Mouse (Mus musculus) hindbrain, embryonic 16.5 days (tissue): ENCODE measurements around the gene 4930519P11Rik. TPM values are rescaled to one million over a fixed set of nuclear protein-coding genes. Genes with fewer than 3 reads are reported as not detected.

Experiments
- ATAC-seq: fragments of 200-750 bp; cut with Nextera tagmentation; 2 replicates; pipeline ENCODE4 v1.8.0; 2017; ENCODE audit warnings: moderate TSS enrichment, moderate library complexity
- H3K27ac ChIP-seq: fragments of 300-500 bp; sonication (generic); 2 replicates; pipeline ENCODE4 v1.5.1; 2014; ENCODE audit warnings: low read depth, mild to moderate bottlenecking, control low read depth, low read length, moderate library complexity
- H3K27me3 ChIP-seq: fragments of 300-500 bp; sonication (generic); replicated peaks from 2 replicates; pipeline ENCODE4 v1.6.1; 2014; ENCODE audit warnings: low read length; ENCODE audit not compliant: control insufficient read depth, insufficient read depth
- H3K36me3 ChIP-seq: fragments of 300-500 bp; sonication (generic); 2 replicates; pipeline ENCODE4 v1.6.1; 2014; ENCODE audit warnings: mild to moderate bottlenecking, low read length, moderate library complexity, mixed read lengths; ENCODE audit not compliant: control insufficient read depth, insufficient read depth
- H3K4me1 ChIP-seq: fragments of 300-500 bp; sonication (generic); 2 replicates; pipeline ENCODE4 v1.6.1; 2014; ENCODE audit warnings: low read depth, low read length; ENCODE audit not compliant: control insufficient read depth, insufficient read depth
- H3K4me2 ChIP-seq: fragments of 300-500 bp; sonication (generic); 2 replicates; pipeline ENCODE4 v1.6.1; 2014; ENCODE audit warnings: mild to moderate bottlenecking, low read length, control low read depth, moderate library complexity
- H3K4me3 ChIP-seq: fragments of 300-500 bp; sonication (generic); 2 replicates; pipeline ENCODE4 v1.5.1; 2014; ENCODE audit warnings: mild to moderate bottlenecking, low read length, control low read depth, moderate library complexity
- H3K9ac ChIP-seq: fragments of 300-500 bp; sonication (generic); 2 replicates; pipeline ENCODE4 v1.6.1; 2014; ENCODE audit warnings: low read depth, mild to moderate bottlenecking, control low read depth, low read length, moderate library complexity
- H3K9me3 ChIP-seq: fragments of 300-500 bp; sonication (generic); 2 replicates; pipeline ENCODE4 v1.6.1; 2014; ENCODE audit warnings: mild to moderate bottlenecking, low read length, moderate library complexity; ENCODE audit not compliant: control insufficient read depth
- WGBS: fragments of 180-500 bp; shearing (Covaris S2); extraction: QIAGEN DNeasy Blood & Tissue Kit; methylation state at CpG from one replicate; pipeline ENCODE4 v1.1.7; 2014; 5-methylcytosine and 5-hydroxymethylcytosine counted together
- polyA plus RNA-seq: library from polyadenylated mRNA; unstranded; fragments of >200 nt; fragmentation: Nextera tagmentation; extraction: Ambion mirVana; gene quantifications from 2 replicates; pipeline ENCODE4 v1.2.1, GENCODE M21; 2015

Gene 4930519P11Rik
- polyA plus RNA-seq, 1 experiment from 2014 or later = 0.35 TPM

GRCm38 (mm10) chr2:154650404-154650803 lies 37.2 kb upstream of the 4930519P11Rik start:
- 0 out of 2 replicates have a peak, but pooled peaks cover 2% of the 10 kb centered on the region for H3K9me3 ChIP-seq
- H3K4me1 ChIP-seq = no peaks in the 10 kb centered on the region
- no peak overlapping the region for H3K9ac ChIP-seq
- H3K36me3 ChIP-seq = 0 out of 2 replicates have a peak, but pooled peaks cover 3% of the 10 kb centered on the region
- no peak for ATAC-seq
- WGBS = 68% methylated on average over 3 of the region's 3 CpGs
- H3K4me2 ChIP-seq = no peak overlapping the region
- no peaks in the 10 kb centered on the region for H3K27me3 ChIP-seq
- H3K27ac ChIP-seq = no peak overlapping the region
- no peak overlapping the region for H3K4me3 ChIP-seq

- peaks cover 10% of the 10 kb centered on the region; the same call in 1 of the 2 replicates for H3K36me3 ChIP-seq
- H3K4me1 ChIP-seq = no peaks in the 10 kb centered on the region
- no peak overlapping the region for H3K4me3 ChIP-seq
- no peak overlapping the region for H3K27ac ChIP-seq
- WGBS = 30% methylated on average over 3 of the region's 3 CpGs
- H3K9me3 ChIP-seq = 0 out of 2 replicates have a peak, but pooled peaks cover 2% of the 10 kb centered on the region
- no peaks in the 10 kb centered on the region for H3K27me3 ChIP-seq
- ATAC-seq = no peak
- H3K9ac ChIP-seq = no peak overlapping the region
- H3K4me2 ChIP-seq = no peak overlapping the region
Measured at GRCm38 (mm10) chr2:154648086-154648485, 34.8 kb upstream of the 4930519P11Rik start.

- no peak overlapping the region for H3K9ac ChIP-seq
- H3K27ac ChIP-seq = no peak overlapping the region
- 82% methylated on average over 5 of the region's 5 CpGs for WGBS
- H3K9me3 ChIP-seq = 0 out of 2 replicates have a peak, but pooled peaks cover 2% of the 10 kb centered on the region
- H3K4me1 ChIP-seq = no peaks in the 10 kb centered on the region
- no peaks in the 10 kb centered on the region for H3K27me3 ChIP-seq
- H3K4me3 ChIP-seq = no peak overlapping the region
- peaks cover 23% of the 10 kb centered on the region for H3K36me3 ChIP-seq
- no peak for ATAC-seq
- no peak overlapping the region for H3K4me2 ChIP-seq
Measured at GRCm38 (mm10) chr2:154646634-154647033, 33.4 kb upstream of the 4930519P11Rik start.

GRCm38 (mm10) chr2:154642712-154643385 lies 29.6 kb upstream of the 4930519P11Rik start:
- no peaks in the 10 kb centered on the region for H3K27me3 ChIP-seq
- peaks cover 32% of the 10 kb centered on the region for H3K36me3 ChIP-seq
- H3K9me3 ChIP-seq = peaks cover 5% of the 10 kb centered on the region
- H3K4me1 ChIP-seq = no peaks in the 10 kb centered on the region
- WGBS = 94% methylated on average over 6 of the region's 6 CpGs
- H3K4me3 ChIP-seq = no peak overlapping the region
- no peak overlapping the region for H3K9ac ChIP-seq
- no peak overlapping the region for H3K27ac ChIP-seq
- no peak overlapping the region for H3K4me2 ChIP-seq
- no peak for ATAC-seq

GRCm38 (mm10) chr2:154642005-154642459 lies 28.8 kb upstream of the 4930519P11Rik start:
- no peak for ATAC-seq
- 99% methylated on average over 9 of the region's 9 CpGs for WGBS
- H3K9me3 ChIP-seq = peaks cover 5% of the 10 kb centered on the region
- H3K36me3 ChIP-seq = peaks cover 38% of the 10 kb centered on the region
- H3K9ac ChIP-seq = no peak overlapping the region
- no peak overlapping the region for H3K4me2 ChIP-seq
- H3K4me3 ChIP-seq = no peak overlapping the region
- H3K27me3 ChIP-seq = no peaks in the 10 kb centered on the region
- no peak overlapping the region for H3K27ac ChIP-seq
- no peaks in the 10 kb centered on the region for H3K4me1 ChIP-seq

GRCm38 (mm10) chr2:154641176-154641575 lies 27.9 kb upstream of the 4930519P11Rik start:
- Histone ChIP-seq H3K36me3 (peaks cover 41% of the 10 kb centered on the region), H3K9me3 (peaks cover 5% of the 10 kb centered on the region), H3K9ac (no peak overlapping the region), H3K4me2 (no peak overlapping the region), H3K27ac (no peak overlapping the region), H3K27me3 (no peaks in the 10 kb centered on the region), H3K4me3 (no peak overlapping the region), H3K4me1 (no peaks in the 10 kb centered on the region)
- ATAC-seq = no peak
- WGBS = 87% methylated on average over 8 of the region's 8 CpGs

- 95% methylated on average over 4 of the region's 4 CpGs for WGBS
- Histone ChIP-seq H3K27ac (no peak overlapping the region), H3K27me3 (no peaks in the 10 kb centered on the region), H3K4me1 (no peaks in the 10 kb centered on the region), H3K4me3 (no peak overlapping the region), H3K9me3 (peaks cover 5% of the 10 kb centered on the region), H3K4me2 (no peak overlapping the region), H3K36me3 (peaks cover 43% of the 10 kb centered on the region), H3K9ac (no peak overlapping the region)
- no peak for ATAC-seq
Measured at GRCm38 (mm10) chr2:154639115-154639514, 25.9 kb upstream of the 4930519P11Rik start.

- peaks cover 44% of the 10 kb centered on the region for H3K36me3 ChIP-seq
- no peak overlapping the region for H3K27ac ChIP-seq
- WGBS = 96% methylated on average over 3 of the region's 3 CpGs
- no peaks in the 10 kb centered on the region for H3K4me1 ChIP-seq
- H3K27me3 ChIP-seq = no peaks in the 10 kb centered on the region
- ATAC-seq = no peak
- H3K4me3 ChIP-seq = no peak overlapping the region
- no peak overlapping the region for H3K4me2 ChIP-seq
- H3K9me3 ChIP-seq = peaks cover 5% of the 10 kb centered on the region
- no peak overlapping the region for H3K9ac ChIP-seq
Measured at GRCm38 (mm10) chr2:154638521-154638920, 25.3 kb upstream of the 4930519P11Rik start.

GRCm38 (mm10) chr2:154635826-154636225 lies 22.6 kb upstream of the 4930519P11Rik start:
- no peak overlapping the region for H3K4me2 ChIP-seq
- H3K9ac ChIP-seq = no peak overlapping the region
- peaks cover 5% of the 10 kb centered on the region for H3K9me3 ChIP-seq
- H3K4me1 ChIP-seq = no peaks in the 10 kb centered on the region
- WGBS = 95% methylated on average over 2 of the region's 2 CpGs
- no peak for ATAC-seq
- H3K27me3 ChIP-seq = no peaks in the 10 kb centered on the region
- H3K36me3 ChIP-seq = peaks cover 35% of the 10 kb centered on the region
- H3K27ac ChIP-seq = no peak overlapping the region
- H3K4me3 ChIP-seq = no peak overlapping the region
